Mouse (Mus musculus): ENCODE measurements around the gene Gm5114.
"Not testable (repeated sequence)": the region's sequence is repeated elsewhere in the genome, so short reads cannot be mapped to it uniquely, and the experiment has no call there.

The Gm5114 gene

DNA sequence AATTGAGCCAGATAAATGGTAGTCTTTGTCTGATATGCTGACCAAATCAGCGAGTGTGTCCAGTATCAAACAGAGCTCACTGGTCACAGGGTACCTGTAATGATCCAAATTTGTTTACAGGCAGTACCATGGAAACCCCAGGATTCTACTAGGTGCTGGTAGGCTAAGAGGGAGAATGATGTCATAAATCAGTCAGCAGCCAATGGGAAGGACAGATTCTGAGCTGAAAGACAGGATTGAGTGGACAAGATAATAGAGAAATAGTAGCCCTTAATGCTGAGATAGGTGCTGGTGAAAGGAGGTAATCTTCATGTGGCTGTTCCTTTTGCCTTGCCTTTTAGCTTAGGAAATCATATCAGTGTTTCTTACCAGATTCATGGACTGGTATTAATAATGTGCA lies at the start of gene Gm5114:
Gene Gm5114, minus strand, starts transcription at position 101 of the 400 bp plus-strand sequence.
- not testable (repeated sequence) for DNase-seq (ENCODE audit: low read depth, low spot score)

- no peak for DNase-seq (ENCODE audit: low read depth, low spot score)
Observed at GRCm38 (mm10) chr7:39455806-39456205, 42.8 kb upstream of the Gm5114 start.

GRCm38 (mm10) chr7:39449260-39450021 lies 36.5 kb upstream of the Gm5114 start:
- peak; percentile 93 for DNase-seq (ENCODE audit: low read depth, low spot score)

- no peak for DNase-seq (ENCODE audit: low read depth, low spot score)
Observed at GRCm38 (mm10) chr7:39448626-39449242, 35.8 kb upstream of the Gm5114 start.

GRCm38 (mm10) chr7:39441237-39441636 lies 28.3 kb upstream of the Gm5114 start:
- no peak for DNase-seq (ENCODE audit: low read depth, low spot score)

- DNase-seq (ENCODE audit: low read depth, low spot score): no peak
Observed at GRCm38 (mm10) chr7:39440362-39440761, 27.4 kb upstream of the Gm5114 start.

Measured in skeletal muscle tissue, adult 2 months (tissue).